Mouse (Mus musculus) small intestine, adult 2 months (tissue): Measurements from ENCODE around the gene Limd2.
"Not testable (repeated sequence)": the region's sequence is repeated elsewhere in the genome, so short reads cannot be mapped to it uniquely, and the experiment has no call there.

ENCODE experiments used
- CTCF ChIP-seq: fragments of 200-500 bp; IDR thresholded peaks from 2 replicates; pipeline ENCODE4 v1.5.1; 2012; ENCODE audit warnings: low read depth, mild to moderate bottlenecking, control low read depth, inconsistent platforms, low read length, moderate library complexity, mixed read lengths; ENCODE audit not compliant: insufficient replicate concordance, insufficient read length; ENCODE audit errors: extremely low read depth
- POLR2A ChIP-seq: fragments of 200-500 bp; IDR thresholded peaks from 2 replicates; pipeline ENCODE4 v1.6.1; 2012; ENCODE audit warnings: low read depth, mild to moderate bottlenecking, control low read depth, inconsistent platforms, low read length, moderate library complexity

DNA sequence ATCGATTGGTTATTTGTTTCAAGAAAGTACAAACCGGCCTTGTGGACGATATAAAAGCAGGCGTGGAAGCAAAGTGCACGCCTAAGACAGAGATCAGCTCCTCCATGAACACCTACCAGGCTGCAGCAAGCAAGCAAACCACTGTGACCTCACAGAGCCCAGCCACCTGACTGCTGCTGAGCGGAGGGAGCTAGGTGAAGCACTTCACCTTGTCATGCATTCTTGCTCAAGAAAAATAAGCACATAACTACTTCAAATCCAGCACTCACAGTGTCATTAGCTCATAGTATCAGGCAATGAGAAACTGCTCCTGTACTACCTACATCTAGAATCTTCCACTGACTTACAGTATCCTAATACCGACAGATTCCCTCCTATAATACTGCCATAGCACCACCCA lies 39.3 kb upstream of the Limd2 start:
- TF ChIP-seq CTCF, POLR2A: not testable (repeated sequence)
